Mouse (Mus musculus) heart, postnatal 36 days (tissue): ENCODE data around the gene Ms4a18. TPM values are rescaled to one million over a fixed set of nuclear protein-coding genes. Genes with fewer than 3 reads are reported as not detected.
"Not testable (repeated sequence)": the region's sequence is repeated elsewhere in the genome, so short reads cannot be mapped to it uniquely, and the experiment has no call there.

ENCODE experiments used
- DNase-seq, 2 experiments: peaks; one replicate each; pipeline ENCODE4 v3.0.0; 2021 to 2022
- intact Hi-C: fragments of 180-260 bp; cut with DNase I; formaldehyde crosslinking; loops from one replicate; pipeline ENCODE4 v1.15.1; 2025
- total RNA-seq, 2 experiments: library from RNA; stranded (reverse); gene quantifications; 2 replicates each; pipeline ENCODE4 v1.2.3; 2021

The Ms4a18 gene
- not detected for total RNA-seq

- DNase-seq, result no peak
- intact Hi-C loops, result no loop called here
Observed at GRCm38 (mm10) chr19:11017891-11018290, at the start of gene Ms4a18. Gene Ms4a18 (minus strand): TSS chr19:11018031.

- intact Hi-C loops, result no loop called here
Observed at GRCm38 (mm10) chr19:11065202-11065875, 47.5 kb upstream of the Ms4a18 start.

GRCm38 (mm10) chr19:11060900-11061299 lies 43.1 kb upstream of the Ms4a18 start:
- intact Hi-C loops, result no loop called here
- DNase-seq, result no peak

More at GRCm38 (mm10) chr19:11065202-11065875, 47.5 kb upstream of the Ms4a18 start:
- no peak for DNase-seq

GRCm38 (mm10) chr19:11059967-11060366 lies 42.1 kb upstream of the Ms4a18 start:
- DNase-seq, result no peak
- intact Hi-C loops, result no loop called here

GRCm38 (mm10) chr19:11055700-11056099 lies 37.9 kb upstream of the Ms4a18 start:
- intact Hi-C loops, result not testable (repeated sequence)

GRCm38 (mm10) chr19:11053277-11053676 lies 35.4 kb upstream of the Ms4a18 start:
- intact Hi-C loops, result no loop called here
- DNase-seq, result no peak

More at GRCm38 (mm10) chr19:11055700-11056099, 37.9 kb upstream of the Ms4a18 start:
- peak; percentile 28 to 50 for DNase-seq

GRCm38 (mm10) chr19:11052877-11053276 lies 35.0 kb upstream of the Ms4a18 start:
- DNase-seq, result no peak
- intact Hi-C loops, result no loop called here

- DNase-seq, result no peak
- intact Hi-C loops, result no loop called here
Observed at GRCm38 (mm10) chr19:11050286-11050685, 32.5 kb upstream of the Ms4a18 start.

GRCm38 (mm10) chr19:11049426-11049825 lies 31.6 kb upstream of the Ms4a18 start:
- intact Hi-C loops, result no loop called here
- DNase-seq, result no peak

- intact Hi-C loops, result no loop called here
- peak in 1 of 2 experiments; percentile 16 for DNase-seq
Observed at GRCm38 (mm10) chr19:11048503-11048902, 30.7 kb upstream of the Ms4a18 start.

GRCm38 (mm10) chr19:11048009-11048408 lies 30.2 kb upstream of the Ms4a18 start:
- intact Hi-C loops, result no loop called here
- DNase-seq, result no peak

- intact Hi-C loops, result no loop called here
- DNase-seq, result peak; percentile 69 to 73
Observed at GRCm38 (mm10) chr19:11044996-11045711, 27.3 kb upstream of the Ms4a18 start.

GRCm38 (mm10) chr19:11044671-11044995 lies 26.8 kb upstream of the Ms4a18 start:
- intact Hi-C loops, result no loop called here
- DNase-seq, result no peak

GRCm38 (mm10) chr19:11037570-11037969 lies 19.7 kb upstream of the Ms4a18 start:
- intact Hi-C loops, result no loop called here
- DNase-seq, result no peak

GRCm38 (mm10) chr19:11022382-11022781 lies 4.6 kb upstream of the Ms4a18 start:
- intact Hi-C loops, result no loop called here
- DNase-seq, result no peak

GRCm38 (mm10) chr19:11017251-11017650 lies 580 bp downstream of the Ms4a18 start:
- peak in 1 of 2 experiments; percentile 3 for DNase-seq
- intact Hi-C loops, result no loop called here

- intact Hi-C loops, result no loop called here
- no peak for DNase-seq
Observed at GRCm38 (mm10) chr19:11015998-11016397, 1.8 kb downstream of the Ms4a18 start.

- intact Hi-C loops, result no loop called here
Observed at GRCm38 (mm10) chr19:11015468-11015867, 2.4 kb downstream of the Ms4a18 start.

GRCm38 (mm10) chr19:10993150-10993549 lies 24.7 kb downstream of the Ms4a18 start, which contains the start of gene Ms4a15:
Gene Ms4a15 (minus strand): TSS chr19:10993250.
- intact Hi-C loops, result no loop called here
- DNase-seq, result no peak

More at GRCm38 (mm10) chr19:11015468-11015867, 2.4 kb downstream of the Ms4a18 start:
- DNase-seq, result no peak

GRCm38 (mm10) chr19:10991911-10992310 lies 25.9 kb downstream of the Ms4a18 start:
- no peak for DNase-seq
- intact Hi-C loops, result no loop called here

GRCm38 (mm10) chr19:10990751-10991150 lies 27.1 kb downstream of the Ms4a18 start:
- no peak for DNase-seq
- intact Hi-C loops, result no loop called here

GRCm38 (mm10) chr19:10988563-10988962 lies 29.3 kb downstream of the Ms4a18 start:
- intact Hi-C loops, result no loop called here

More at GRCm38 (mm10) chr19:10988563-10988962, 29.3 kb downstream of the Ms4a18 start:
- no peak for DNase-seq
